23 mouse cellular contexts compared by ENCODE assay signal in genomic region chr2:103639701-103640100, GRCm38 (mm10).
DNase-seq lines count a peak whose midpoint lies in the region; ATAC-seq lines count a peak whose summit lies in the region.
"Had no signal": no experiment of that assay in that cellular context is flagged by ENCODE, and none has a peak within 500 bp of the region (broad histone marks: within the 10 kb centered on the region; RNA-seq: fewer than 3 reads in every experiment).

No protein-coding gene starts in this region.

- no peaks in the 10 kb centered on the region for H3K36me3 ChIP-seq in kidney, embryonic 16.5 days (ENCODE audit: insufficient read depth, low read length)
- H3K36me3 ChIP-seq in embryonic facial prominence, embryonic 10.5 days (replicated peaks) = no peaks in the 10 kb centered on the region
- H3K36me3 ChIP-seq in limb, embryonic 12.5 days = no peaks in the 10 kb centered on the region
- H3K36me3 ChIP-seq: G1E; midbrain, embryonic 12.5 days; neural tube, embryonic 15.5 days had no signal

- no peaks in the 10 kb centered on the region for H3K9me3 ChIP-seq in kidney, embryonic 16.5 days (ENCODE audit: low read length)
- H3K9me3 ChIP-seq in embryonic facial prominence, embryonic 10.5 days = no peaks in the 10 kb centered on the region
- H3K9me3 ChIP-seq in limb, embryonic 12.5 days = no peaks in the 10 kb centered on the region
- H3K9me3 ChIP-seq: forebrain, embryonic 13.5 days; G1E; midbrain, embryonic 12.5 days; neural tube, embryonic 15.5 days had no signal

- no peak for DNase-seq in frontal cortex, postnatal 14 days (ENCODE audit: low spot score in 2 of 2)
- no peak for DNase-seq in kidney, adult 11 months
- DNase-seq in embryonic facial prominence, embryonic 10.5 days (ENCODE audit: low spot score) = peak; percentile 54
- DNase-seq in ovary, postnatal 14 days (ENCODE audit: low spot score) = no peak
- DNase-seq: adrenal gland, postnatal 10 days; cerebellum, adult 8-10 months; cerebellum, postnatal 36 days; gastrocnemius, postnatal 25 days; heart, adult 2 months; left cerebral cortex, postnatal 4 days; lung, postnatal 10 days had no signal

- ATAC-seq in frontal cortex, adult (ENCODE audit: low TSS enrichment) = 0 out of 2 replicates have a peak, but pooled peaks have one; percentile 7
- no peak for ATAC-seq in kidney, embryonic 16.5 days (ENCODE audit: low FRiP score, low TSS enrichment)
- ATAC-seq in limb, embryonic 12.5 days (ENCODE audit: insufficient number of reproducible peaks, insufficient read depth, low FRiP score, low TSS enrichment, low read depth) = no peak
- ATAC-seq: activated CD4-positive, CD25-positive, alpha-beta regulatory T cell, adult 4 months; forebrain, embryonic 13.5 days; intestine, postnatal 0 days had no signal

- H3K4me2 ChIP-seq in kidney, embryonic 16.5 days (replicated peaks; ENCODE audit: low read depth, low read length) = no peak overlapping the region
- no peak overlapping the region for H3K4me2 ChIP-seq in limb, embryonic 12.5 days
- H3K4me2 ChIP-seq: forebrain, embryonic 13.5 days; midbrain, embryonic 12.5 days; neural tube, embryonic 15.5 days had no signal

- no peak overlapping the region for H3K4me3 ChIP-seq in kidney, embryonic 16.5 days (ENCODE audit: low read length)
- no peak overlapping the region for H3K4me3 ChIP-seq in embryonic facial prominence, embryonic 10.5 days
- H3K4me3 ChIP-seq in limb, embryonic 12.5 days (replicated peaks) = no peak overlapping the region
- H3K4me3 ChIP-seq: erythroblast, embryonic 14.5 days; forebrain, embryonic 13.5 days; heart, adult 2 months; midbrain, embryonic 12.5 days; neural tube, embryonic 15.5 days had no signal

- WGBS in kidney, embryonic 16.5 days = 22% methylated on average over 2 of the region's 2 CpGs
- WGBS in embryonic facial prominence, embryonic 10.5 days = 23% methylated on average over 2 of the region's 2 CpGs
- whole genome bisulfite sequencing in limb, embryonic 12.5 days = 5% methylated on average over 2 of the region's 2 CpGs

- H3K9ac ChIP-seq in kidney, embryonic 16.5 days (replicated peaks; ENCODE audit: low read length) = no peak overlapping the region
- no peak overlapping the region for H3K9ac ChIP-seq in limb, embryonic 12.5 days (replicated peaks)
- H3K9ac ChIP-seq: forebrain, embryonic 13.5 days; midbrain, embryonic 12.5 days; neural tube, embryonic 15.5 days had no signal

- 0 out of 2 replicates have a peak overlapping the region, but pooled peaks have one; percentile 27 for H3K27ac ChIP-seq in kidney, embryonic 16.5 days (ENCODE audit: low read length)
- H3K27ac ChIP-seq in embryonic facial prominence, embryonic 10.5 days (replicated peaks) = peak overlapping the region; percentile 66
- H3K27ac ChIP-seq in limb, embryonic 12.5 days = peak overlapping the region; percentile 62
- H3K27ac ChIP-seq: forebrain, embryonic 13.5 days; heart, adult 2 months; kidney, postnatal 0 days; midbrain, embryonic 12.5 days; neural tube, embryonic 15.5 days had no signal

- peaks cover 16% of the 10 kb centered on the region; the same call in 1 of the 2 replicates for H3K4me1 ChIP-seq in kidney, embryonic 16.5 days (ENCODE audit: insufficient read depth, low read length)
- peaks cover 74% of the 10 kb centered on the region for H3K4me1 ChIP-seq in embryonic facial prominence, embryonic 10.5 days
- H3K4me1 ChIP-seq in limb, embryonic 12.5 days (replicated peaks) = peaks cover 69% of the 10 kb centered on the region

- no peaks in the 10 kb centered on the region for H3K27me3 ChIP-seq in kidney, embryonic 16.5 days (ENCODE audit: insufficient read depth, low read length)
- H3K27me3 ChIP-seq in embryonic facial prominence, embryonic 10.5 days (replicated peaks; ENCODE audit: low read depth, poor library complexity, severe bottlenecking) = peaks cover 12% of the 10 kb centered on the region
- H3K27me3 ChIP-seq in limb, embryonic 12.5 days = no peaks in the 10 kb centered on the region
- H3K27me3 ChIP-seq: CH12.LX; forebrain, embryonic 13.5 days had no signal
